Mouse (Mus musculus): Measurements from ENCODE around the gene Gna15.

The Gna15 gene

GRCm38 (mm10) chr10:81467670-81468235 is 56.3 kb downstream of the Gna15 start:
- ATAC-seq (ENCODE audit: low TSS enrichment) = peak; percentile 9

- no peak for ATAC-seq (ENCODE audit: low TSS enrichment)
These were observed 57.1 kb downstream of the Gna15 start for GRCm38 (mm10) chr10:81466881-81467280.

- no peak for ATAC-seq (ENCODE audit: low TSS enrichment)
These were observed 58.0 kb downstream of the Gna15 start for GRCm38 (mm10) chr10:81466066-81466465.

- no peak for ATAC-seq (ENCODE audit: low TSS enrichment)
These were observed 58.8 kb downstream of the Gna15 start for GRCm38 (mm10) chr10:81465265-81465645.

GRCm38 (mm10) chr10:81464405-81465264 is 59.4 kb downstream of the Gna15 start:
- no peak for ATAC-seq (ENCODE audit: low TSS enrichment)

- ATAC-seq (ENCODE audit: low TSS enrichment) = no peak
These were observed 60.5 kb downstream of the Gna15 start for GRCm38 (mm10) chr10:81463531-81463930.

- no peak for ATAC-seq (ENCODE audit: low TSS enrichment)
These were observed 61.1 kb downstream of the Gna15 start for GRCm38 (mm10) chr10:81462917-81463316.

GRCm38 (mm10) chr10:81462415-81462804 is 61.6 kb downstream of the Gna15 start:
- no peak for ATAC-seq (ENCODE audit: low TSS enrichment)

- no peak for ATAC-seq (ENCODE audit: low TSS enrichment)
These were observed 62.2 kb downstream of the Gna15 start for GRCm38 (mm10) chr10:81461673-81462414.

- no peak for ATAC-seq (ENCODE audit: low TSS enrichment)
These were observed 63.1 kb downstream of the Gna15 start for GRCm38 (mm10) chr10:81460951-81461350.

- ATAC-seq (ENCODE audit: low TSS enrichment) = no peak
These were observed 63.6 kb downstream of the Gna15 start for GRCm38 (mm10) chr10:81460471-81460870.

GRCm38 (mm10) chr10:81459399-81459798 is 64.6 kb downstream of the Gna15 start:
- ATAC-seq (ENCODE audit: low TSS enrichment) = no peak

- no peak for ATAC-seq (ENCODE audit: low TSS enrichment)
These were observed 65.8 kb downstream of the Gna15 start for GRCm38 (mm10) chr10:81458267-81458666.

- no peak for ATAC-seq (ENCODE audit: low TSS enrichment)
These were observed 66.4 kb downstream of the Gna15 start for GRCm38 (mm10) chr10:81457624-81458023.

- ATAC-seq (ENCODE audit: low TSS enrichment) = no peak
These were observed 67.0 kb downstream of the Gna15 start for GRCm38 (mm10) chr10:81456983-81457563.

GRCm38 (mm10) chr10:81455181-81455895 is 68.7 kb downstream of the Gna15 start, which contains the start of gene Nfic:
Gene Nfic, minus strand, starts transcription at chr10:81455635.
- no peak for ATAC-seq (ENCODE audit: low TSS enrichment)

- no peak for ATAC-seq (ENCODE audit: low TSS enrichment)
These were observed 69.9 kb downstream of the Gna15 start for GRCm38 (mm10) chr10:81454106-81454505.

GRCm38 (mm10) chr10:81452947-81453288 is 71.1 kb downstream of the Gna15 start:
- no peak for ATAC-seq (ENCODE audit: low TSS enrichment)

Measured in frontal cortex, adult (tissue).